Mouse (Mus musculus) mesoderm, embryonic 11.5 days (tissue): ENCODE data around the gene Ppih.
"Not testable (repeated sequence)": the region's sequence is repeated elsewhere in the genome, so short reads cannot be mapped to it uniquely, and the experiment has no call there.

Source experiments
- DNase-seq: peaks from one replicate; pipeline ENCODE4 v3.0.0-alpha.2; 2012; ENCODE audit warnings: low read depth, low spot score

Ppih gene

DNA sequence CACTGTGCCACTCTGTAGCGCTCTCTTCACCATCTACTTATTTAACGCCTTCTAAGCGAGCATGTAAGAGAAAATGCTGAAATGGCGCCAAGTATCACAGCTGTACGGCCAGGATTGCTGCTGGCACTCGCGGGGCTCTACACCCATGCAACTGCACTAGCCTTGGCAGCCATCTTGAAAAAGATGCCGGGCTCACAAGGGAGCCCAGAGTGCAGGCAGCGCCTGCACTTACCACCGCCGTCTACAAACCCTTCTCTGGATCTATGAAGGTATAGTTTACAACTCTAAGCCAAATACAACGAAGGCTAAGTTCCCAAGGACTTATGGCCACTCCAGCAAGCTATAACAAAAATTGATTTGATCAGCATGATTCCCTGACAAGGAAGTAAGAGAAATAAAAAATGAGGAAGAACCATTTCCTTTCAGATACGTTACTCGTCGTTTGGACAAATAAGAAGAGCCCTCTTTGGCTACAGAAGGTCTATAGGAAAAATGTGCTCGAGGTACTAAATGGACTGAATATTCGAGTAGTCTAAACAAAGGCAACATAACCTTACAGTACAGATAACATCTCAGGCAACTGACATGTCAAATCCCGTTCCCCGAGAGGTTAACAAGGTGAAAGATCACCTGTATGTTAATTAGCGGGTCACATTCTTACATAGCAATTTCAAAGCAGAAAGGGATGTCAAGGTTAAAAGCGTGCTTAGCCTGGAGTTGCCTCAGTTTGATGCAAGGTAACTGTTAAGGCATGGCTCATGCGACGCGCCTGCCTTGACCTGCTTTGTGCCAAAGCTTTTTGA is 27.4 kb downstream of the Ppih start:
- peak; percentile 63 for DNase-seq

DNA sequence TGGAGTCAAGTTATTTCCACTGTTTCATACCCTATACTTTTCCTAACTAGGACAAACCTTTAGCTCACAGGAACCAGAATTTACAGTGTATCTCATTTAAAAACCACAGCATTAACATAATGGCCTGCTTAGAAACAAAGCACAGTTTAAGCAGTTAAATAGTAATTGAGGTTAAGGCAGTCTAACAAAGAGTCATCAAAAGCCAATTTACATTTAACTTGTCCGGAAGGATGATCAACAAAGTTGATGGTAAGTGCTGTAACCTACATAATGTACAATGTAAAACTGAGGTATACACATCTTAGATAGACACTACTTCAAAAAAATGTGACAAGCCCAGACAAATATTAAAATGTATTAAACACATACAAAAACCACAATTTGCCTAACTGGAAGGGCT is 28.4 kb downstream of the Ppih start:
- DNase-seq, result no peak

DNA sequence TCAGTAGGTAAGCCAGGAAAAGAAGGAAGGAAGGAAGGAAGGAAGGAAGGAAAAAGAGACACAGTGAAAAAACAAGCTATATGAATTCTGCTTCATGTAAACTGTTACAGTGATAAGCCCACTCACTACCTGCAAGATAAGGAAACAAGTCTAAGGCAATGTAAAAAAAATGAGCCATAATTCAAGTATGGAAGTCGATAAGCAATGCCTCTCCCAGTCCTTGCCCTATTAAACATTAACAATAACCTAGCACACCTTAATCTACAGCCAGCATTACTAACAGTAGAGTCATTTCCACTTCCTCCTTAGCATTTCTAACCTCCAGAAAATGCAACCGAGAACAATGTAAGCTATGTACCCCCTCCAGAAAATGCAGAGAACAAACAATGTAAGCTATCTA is 35.0 kb downstream of the Ppih start:
- DNase-seq, result no peak

DNA sequence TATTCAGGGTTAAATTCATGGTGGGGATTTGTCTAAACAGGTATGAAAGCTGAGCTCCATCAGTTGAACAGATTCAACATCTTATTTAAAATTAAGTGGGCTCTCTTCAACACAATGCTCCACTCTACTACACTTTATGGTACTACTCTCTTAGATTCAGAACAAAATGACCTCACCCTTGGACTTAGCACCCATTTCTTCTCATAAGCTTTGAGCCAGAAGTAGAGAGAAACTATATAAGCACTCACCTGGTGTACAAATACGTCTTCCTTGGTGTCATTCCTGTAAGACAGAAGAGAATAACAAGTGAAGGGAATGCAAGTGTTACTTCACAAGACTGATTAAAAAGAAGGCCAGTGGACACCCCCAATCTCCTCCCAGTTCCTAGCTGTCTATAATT is 35.5 kb downstream of the Ppih start:
- DNase-seq, result no peak

DNA sequence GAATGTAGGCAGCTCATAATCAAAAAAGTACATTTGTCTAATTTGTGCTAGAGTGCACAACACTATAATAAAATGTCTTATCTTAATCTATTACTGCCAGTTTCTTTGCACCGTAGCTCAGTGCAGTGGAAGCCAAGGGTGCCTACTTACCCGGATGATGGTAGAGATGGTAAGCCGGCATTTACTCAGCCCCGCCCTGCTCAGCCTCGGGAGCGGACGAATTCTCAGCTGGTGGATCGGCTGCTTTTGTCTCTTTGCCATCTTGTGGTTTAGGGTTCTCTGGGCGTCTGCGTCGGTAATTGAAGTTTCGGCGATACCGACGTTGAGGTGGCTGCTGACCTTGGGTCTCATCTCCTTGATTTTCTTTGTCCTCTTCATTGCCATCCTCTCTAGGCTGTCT is 41.6 kb downstream of the Ppih start:
- DNase-seq, result not testable (repeated sequence)

DNA sequence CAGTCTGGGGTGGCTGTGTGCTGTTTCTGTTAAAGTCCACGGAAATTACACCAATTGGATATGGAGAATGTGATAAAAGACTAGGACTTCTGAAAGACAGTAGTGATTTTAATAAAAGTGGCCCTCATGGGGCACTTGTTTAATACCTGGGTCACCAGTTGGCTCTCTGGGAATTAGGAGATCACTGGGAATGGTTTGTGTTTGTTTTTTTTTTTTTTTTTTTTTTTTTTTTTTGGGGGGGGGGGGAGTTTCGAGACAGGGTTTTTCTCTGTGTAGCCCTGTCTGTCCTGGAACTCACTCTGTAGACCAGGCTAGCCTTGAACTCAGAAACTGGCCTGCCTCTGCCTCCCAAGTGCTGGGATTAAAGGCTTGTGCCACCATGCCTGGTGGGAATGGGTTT is 44.6 kb downstream of the Ppih start:
- DNase-seq, result no peak

DNA sequence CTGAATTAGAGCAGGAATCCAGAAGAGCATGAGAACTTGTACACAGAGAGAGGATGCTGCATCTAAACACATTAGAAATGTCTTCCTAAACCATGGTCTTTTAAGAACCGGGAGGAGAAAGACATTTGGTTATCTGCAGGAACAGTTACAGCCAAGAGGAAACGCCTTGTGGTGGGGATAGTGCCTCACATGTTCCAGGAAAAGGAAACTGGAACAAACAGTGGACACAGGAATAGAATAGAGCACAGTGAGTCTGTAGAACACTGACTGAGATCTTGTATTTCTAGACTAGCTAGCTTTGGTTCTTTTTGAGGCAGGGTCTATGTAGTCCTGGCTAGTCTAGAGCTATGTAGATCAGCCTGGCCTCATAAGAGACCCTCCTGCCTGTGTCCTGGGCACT is 45.1 kb downstream of the Ppih start:
- DNase-seq, result no peak

DNA sequence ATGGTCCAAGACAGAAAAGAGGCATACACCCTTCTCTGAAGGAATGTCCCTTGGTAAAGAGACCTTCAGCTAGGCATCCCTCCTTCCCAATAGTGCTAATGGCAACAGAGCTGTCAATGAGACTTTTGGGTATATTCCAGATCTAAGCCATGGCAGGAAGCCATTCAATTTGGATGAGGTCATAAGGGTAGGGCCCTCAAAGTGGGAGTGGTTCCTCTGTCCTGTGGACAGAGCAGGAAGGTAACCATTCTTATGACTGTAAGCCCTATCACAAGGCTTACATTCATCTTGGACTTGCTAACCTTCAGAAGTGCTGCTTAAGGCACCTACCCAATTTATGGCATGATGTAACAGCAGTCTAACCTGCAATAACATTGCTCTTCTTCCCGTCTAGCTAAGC is 45.7 kb downstream of the Ppih start:
- DNase-seq, result no peak

DNA sequence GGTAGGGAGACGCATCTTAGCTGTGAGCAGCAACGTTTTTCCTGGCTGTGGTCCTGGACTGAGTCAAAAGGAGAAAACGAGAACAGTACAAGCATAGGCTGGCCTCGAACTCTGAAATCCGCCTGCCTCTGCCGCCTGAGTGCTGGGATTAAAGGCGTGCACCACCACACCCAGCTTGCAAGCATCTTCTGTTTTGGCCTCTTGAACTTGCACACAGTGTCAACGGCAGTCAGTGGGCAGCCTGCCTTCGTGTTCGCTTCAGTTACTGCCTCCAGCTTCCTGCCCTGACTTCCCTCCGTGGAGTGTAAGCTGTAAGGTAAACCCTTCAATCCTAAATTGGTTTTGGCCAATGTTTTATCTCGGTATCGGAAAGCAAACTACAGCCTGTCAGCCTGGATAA is 53.7 kb downstream of the Ppih start:
- no peak for DNase-seq

DNA sequence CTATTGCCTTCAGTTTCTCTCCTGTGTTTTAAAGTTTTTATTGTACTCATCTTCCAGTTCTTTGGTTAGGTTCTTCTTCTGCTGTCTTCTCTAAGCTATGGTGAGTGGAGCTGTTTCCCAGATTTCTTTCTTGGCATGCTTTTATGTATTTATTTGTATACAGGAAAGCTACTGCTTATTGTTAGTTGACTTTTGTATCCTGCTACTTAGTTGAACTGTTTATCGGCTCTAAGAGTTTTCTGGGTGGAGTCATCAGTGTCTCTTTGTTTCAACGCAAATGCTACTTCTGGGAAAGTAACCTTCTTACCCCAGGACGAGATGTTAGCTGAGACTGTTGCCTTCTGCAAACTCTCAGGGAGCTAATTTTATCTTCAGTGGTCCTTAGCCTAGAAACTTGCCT is 56.9 kb downstream of the Ppih start:
- no peak for DNase-seq

DNA sequence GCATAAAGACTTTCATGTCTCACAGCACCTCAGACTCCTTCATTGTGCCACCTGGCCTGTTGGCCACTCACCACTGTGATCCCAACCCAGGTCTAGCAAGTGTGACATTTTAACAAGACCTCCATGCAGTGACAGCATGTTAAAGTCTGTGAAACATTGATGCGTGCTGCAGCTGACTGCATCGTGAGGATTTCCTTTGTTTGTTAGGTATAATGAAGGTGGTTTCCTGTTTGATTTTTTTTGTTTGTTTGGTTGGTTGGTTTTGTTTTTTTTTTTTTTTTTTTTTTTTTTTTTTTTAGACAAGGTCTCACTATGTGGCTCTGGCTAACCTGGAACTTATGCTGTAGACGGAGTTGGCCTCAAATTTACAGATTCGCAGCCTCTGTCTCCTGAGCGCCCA is 57.9 kb downstream of the Ppih start:
- DNase-seq, result no peak

DNA sequence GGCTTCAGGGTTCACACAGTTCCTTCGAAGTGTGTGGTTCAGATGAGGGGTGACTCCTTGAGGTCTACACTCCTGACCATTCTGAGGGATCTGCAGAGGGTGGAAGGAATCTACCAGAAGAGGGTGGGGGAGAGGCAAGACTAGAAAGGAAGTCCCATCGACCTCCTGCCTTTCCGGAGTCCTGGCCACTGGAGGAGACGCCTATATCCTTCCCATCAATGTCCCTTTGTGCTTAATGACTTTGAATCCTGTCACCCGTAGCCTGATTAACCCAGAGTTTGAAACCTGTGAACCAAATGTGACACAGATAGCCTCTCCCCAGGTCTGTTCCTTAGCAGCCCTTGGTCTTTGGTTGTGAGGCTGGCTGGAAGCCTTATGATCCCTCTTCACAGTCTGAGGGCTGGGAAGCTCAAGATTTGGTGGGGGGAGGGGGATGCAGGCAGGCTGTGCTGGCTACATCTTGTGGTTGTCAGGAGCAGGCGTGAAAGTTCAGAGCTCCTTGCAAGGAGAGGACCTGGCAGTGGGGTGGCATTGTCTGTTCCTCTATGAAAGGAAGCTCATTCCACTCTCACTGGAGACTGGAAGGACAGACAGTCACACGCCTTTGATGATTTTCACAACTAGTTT is 59.1 kb downstream of the Ppih start:
- no peak for DNase-seq

DNA sequence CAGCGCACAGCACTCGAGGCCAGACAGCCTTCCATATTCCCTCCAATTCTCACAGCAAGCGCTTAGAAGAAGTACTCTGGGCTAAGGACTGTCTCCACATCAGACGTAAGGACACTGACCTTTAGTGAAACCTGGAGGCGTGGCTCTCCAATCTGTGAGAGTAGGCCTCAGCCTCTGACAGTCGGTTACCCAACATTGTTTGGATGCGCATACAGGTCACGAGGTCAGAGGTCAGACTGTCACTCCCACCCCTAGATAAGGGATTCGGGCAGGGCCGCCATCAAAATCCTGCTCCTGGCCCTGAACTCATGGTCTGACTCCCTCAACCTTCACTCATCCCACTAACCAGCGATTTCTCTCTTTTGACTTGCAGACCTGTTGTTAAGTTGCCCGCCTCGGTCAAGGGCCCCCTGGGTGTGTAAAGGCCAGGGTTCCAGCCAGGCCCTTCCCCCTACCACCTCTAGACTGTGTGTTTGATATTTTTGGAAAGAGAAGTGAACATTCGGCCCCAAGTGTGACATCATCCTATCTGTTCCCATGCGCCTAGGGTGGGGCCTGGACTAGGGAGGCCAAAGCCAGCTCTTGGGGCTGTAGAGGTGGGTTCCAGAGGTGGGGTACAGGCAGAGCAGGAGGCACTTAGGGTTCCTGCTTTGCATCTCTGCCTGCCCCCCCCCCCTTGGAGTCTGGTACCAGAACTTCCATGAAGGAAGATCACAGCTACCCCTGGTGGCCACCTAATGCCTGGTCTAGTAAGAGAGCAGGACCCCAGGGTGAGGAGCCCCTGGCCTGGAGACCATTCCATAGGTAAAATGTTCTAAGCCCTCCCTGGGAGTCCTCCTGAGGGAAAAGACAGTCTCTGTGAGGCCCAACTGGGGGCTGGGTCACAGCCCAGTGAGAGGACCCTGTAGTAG is 60.7 kb downstream of the Ppih start:
- DNase-seq, result no peak

DNA sequence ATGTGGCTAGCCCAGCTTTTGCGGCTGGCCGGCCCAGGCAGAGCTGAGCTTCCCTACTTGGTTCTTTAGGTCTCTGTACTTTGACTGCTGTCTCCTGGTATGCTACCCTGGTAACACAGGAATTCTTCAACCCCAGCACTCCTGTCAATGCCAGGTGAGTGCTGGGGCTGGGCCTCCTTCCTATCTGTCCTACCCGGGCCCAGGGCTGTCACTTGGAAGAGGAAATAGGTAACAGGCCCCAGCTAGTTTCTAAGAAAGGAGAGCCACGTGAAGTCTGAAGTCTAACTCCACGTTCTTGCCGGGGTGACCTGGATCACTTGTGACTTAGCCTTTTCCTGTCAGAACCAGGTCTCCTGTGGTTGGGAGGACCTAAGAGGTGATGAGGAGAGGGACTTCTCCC is 63.3 kb downstream of the Ppih start:
- no peak for DNase-seq

DNA sequence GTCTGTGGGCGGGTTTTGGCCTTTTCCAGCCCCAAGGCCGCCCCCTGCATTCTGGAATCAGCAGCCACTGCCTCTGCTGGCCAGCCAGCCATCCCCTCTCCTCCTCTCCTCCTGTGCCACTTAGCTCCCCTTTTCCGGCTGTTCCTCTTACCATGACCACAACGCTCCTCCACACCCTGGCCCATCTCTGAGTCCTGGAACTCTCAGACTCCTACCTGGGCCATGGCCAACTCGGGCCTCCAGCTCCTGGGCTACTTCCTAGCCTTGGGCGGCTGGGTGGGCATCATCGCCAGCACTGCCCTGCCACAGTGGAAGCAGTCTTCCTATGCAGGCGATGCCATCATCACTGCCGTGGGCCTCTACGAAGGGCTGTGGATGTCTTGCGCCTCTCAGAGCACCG is 65.0 kb downstream of the Ppih start, which contains the start of gene Cldn19:
TSS of gene Cldn19 (plus strand) at position 64 of the 400 bp plus-strand sequence.
- DNase-seq, result no peak

DNA sequence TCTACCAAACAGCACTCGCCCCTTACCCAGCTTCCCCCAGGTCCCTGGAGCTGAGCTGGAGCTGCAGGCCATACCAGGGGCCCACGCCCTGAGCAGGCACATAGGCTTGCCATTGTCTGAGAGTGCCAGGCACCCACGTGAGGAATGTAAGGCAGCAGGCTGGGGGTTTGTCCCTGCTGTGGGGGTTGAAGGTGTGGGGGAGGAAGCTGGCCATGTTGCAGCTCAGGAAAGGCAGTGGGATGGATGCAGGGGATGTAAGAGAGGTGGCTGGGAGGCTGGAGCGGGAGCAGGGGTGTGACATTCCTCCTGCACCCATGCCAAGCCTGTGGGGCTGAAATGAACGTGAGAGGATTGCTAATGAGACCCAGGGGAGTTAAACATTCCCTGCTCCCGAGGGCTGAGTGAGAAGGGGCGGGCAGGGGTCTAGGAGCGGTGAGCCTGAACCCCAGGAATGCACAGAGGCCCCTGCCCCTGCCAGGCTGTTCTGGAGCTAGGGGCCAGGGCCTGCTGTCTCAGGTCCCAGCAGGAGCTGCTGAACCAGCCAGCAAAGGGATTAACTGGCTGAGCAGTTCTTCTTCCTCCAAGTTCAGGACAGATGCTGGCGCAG is 66.2 kb downstream of the Ppih start:
- no peak for DNase-seq

DNA sequence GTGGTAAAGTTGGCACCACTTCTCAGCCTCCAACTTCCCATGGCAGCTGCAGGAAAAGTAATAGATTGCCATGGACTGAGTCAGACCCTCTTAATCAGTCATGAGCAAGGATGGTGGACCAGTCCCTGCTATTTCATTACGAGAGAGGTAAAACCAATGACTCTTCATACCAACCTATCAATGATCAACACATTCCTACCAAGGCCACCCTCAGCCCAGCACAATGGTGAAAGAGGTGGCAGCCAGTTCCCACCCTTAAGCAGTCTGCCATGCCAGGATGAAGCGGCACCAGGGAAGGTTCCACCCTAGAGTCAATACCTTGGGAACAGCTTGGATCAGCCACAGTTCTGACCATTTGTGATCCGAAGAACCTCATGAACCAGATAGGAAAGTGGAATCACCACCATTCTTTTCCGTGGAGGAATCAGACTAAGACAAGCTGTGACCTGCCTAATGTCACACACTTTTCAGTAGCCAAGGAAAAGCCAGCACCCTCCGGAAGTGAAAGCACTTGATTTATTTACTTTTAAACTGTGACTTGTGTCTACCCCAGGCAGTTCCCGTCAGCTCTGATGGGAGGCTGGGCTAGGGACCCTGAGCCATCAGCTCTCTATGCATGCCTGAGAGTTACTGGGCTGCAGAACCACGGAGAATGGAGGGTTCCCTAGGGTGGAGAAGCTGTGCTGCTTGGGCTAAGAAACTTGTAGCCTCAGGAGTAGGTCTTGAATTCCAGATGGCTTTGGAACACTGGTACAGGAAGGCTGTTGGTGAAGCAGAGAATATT is 68.1 kb downstream of the Ppih start:
- DNase-seq, result no peak
